Mouse (Mus musculus) adrenal gland, postnatal 36 days (tissue): ENCODE data around the gene Fam57b. TPM values are rescaled to one million over a fixed set of nuclear protein-coding genes. Genes with fewer than 3 reads are reported as not detected.
A peak's percentile ranks its signal among the peaks of the same experiment; 100 is the strongest.

Source experiments
- DNase-seq, 2 experiments: peaks; one replicate each; pipeline ENCODE4 v3.0.0; 2021; ENCODE audit warnings: mixed read lengths in 1 of 2
- long read RNA-seq, 2 experiments: library from polyadenylated mRNA; stranded (forward); transcript quantifications; one replicate each; pipeline ENCODE4 v2.0.0; 2021; ENCODE audit warnings: borderline sequencing depth in 2 of 2
- total RNA-seq, 2 experiments: library from RNA; stranded (reverse); gene quantifications; 2 replicates each; pipeline ENCODE4 v1.2.3; 2021

The Fam57b gene
- total RNA-seq = 10 to 100 TPM; 15.3 to 21.2 TPM
- long read RNA-seq, experiment 1, partial matches to known transcripts = 4 of 7 reads
- long read RNA-seq, experiment 1, other reads (novel, unspliced or antisense) = 3 of 7 reads
- long read RNA-seq, experiment 2, partial matches to known transcripts = 3 of 11 reads
- long read RNA-seq, experiment 2, other reads (novel, unspliced or antisense) = 3 of 11 reads

DNA sequence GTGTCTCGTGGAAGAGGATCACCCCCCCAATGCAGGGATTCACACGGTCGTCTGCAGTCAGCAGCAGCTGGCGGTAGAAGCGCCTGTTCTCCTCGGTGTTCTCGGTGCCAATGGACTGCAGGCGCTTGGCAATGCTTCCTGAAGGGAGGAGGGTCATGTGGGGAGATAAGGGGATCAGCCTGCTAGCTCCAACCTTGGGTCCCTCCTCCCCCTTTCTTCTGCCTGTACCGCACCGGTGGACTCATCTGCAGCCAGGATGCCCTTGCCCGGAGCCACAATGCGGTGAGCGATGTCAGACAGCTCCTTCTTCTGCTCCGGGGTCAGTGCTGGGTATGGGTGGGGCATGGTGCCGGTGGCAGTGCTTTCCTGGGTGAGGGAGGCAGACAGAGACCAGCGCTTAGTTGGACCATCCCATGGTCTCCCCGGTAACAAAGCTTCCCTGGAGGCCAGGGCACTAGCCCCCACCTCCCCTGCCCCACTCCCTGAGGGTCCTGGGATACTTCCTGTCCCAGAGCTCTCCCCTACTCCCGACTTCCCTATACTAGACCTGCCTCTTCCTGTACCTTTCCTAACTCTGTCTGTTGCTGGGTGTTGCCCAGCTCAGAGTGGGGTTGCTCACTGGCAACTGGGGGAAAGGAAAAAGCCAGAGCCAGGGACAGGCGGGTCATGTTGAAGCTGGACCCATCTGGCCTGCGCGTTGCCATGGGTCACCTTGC lies at the start of gene Fam57b:
Gene Fam57b, plus strand, starts transcription at position 258 of the 716 bp plus-strand sequence.
- DNase-seq = peak; percentile 64 to 74

DNA sequence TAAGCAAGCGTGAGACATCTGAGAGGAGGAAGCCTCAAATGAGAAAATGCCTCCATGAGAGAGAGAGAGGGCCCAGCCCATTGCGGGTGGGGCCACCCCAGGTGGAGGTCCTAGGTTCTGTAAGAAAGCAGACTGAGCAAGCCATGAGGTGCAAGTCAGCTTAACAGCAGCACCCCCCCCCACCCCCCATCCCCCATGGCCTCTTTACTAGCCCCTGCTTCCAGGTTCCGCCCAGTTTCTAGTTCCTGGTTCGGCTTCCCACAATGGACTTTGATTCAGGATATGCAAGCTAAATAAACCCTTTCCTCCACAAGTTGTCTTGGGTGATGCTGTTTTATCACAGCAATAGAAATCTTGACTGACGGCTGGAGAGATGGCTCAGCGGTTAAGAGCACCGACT lies 48.6 kb upstream of the Fam57b start:
- no peak for DNase-seq

DNA sequence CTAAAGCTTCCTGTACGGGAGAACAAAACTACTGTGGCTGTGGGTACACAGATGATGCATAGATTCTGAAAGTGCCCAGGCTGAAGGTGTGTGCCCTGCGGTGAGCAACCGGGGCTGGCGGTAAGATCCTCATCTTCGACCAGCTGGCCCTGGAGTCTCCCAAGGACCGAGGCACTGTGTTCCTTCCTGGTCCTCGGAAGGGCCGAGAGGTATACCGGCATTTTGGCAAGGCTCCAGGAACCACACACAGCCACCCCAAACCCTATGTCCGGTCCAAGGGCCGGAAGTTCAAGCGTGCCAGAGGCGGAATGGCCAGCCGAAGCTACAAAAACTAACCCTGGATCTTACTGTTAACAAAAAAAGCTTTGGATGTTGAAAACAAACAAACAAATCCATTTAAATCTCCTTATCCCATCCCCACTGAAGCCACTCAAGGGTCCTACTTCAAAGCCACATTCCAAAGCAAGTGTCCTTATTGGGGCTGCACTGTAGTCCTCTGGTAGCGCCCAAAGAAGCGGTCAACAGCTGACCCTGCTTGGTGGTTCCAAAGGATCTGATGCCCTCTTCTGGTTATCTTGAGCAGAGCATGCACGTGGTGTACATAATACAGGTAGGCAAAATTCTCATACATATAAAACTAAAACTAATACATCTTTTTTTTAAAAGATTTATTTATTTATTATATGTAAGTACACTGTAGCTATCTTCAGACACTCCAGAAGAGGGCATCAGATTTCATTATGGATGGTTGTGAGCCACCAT lies 47.7 kb upstream of the Fam57b start:
- DNase-seq = no peak

DNA sequence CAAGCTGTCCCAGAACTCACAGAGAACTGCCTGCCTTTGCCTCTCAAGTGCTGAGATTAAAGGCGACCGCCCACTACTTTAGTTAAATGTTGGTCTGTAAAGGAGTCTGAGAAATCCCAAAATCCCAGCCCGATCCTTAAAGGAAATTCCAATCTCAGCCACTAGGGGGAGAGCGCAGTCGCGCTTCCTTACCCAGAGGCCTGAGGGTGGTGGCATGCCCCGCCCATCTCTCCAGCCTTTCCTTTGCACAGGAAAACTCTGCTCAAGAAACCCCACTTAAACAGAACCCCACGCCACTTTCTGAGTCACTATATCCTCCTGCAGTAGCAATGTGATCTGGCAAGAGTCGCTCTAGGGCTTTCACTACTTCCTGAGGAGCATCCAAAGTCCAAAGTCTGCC lies 42.6 kb upstream of the Fam57b start:
- peak; percentile 78 to 86 for DNase-seq

DNA sequence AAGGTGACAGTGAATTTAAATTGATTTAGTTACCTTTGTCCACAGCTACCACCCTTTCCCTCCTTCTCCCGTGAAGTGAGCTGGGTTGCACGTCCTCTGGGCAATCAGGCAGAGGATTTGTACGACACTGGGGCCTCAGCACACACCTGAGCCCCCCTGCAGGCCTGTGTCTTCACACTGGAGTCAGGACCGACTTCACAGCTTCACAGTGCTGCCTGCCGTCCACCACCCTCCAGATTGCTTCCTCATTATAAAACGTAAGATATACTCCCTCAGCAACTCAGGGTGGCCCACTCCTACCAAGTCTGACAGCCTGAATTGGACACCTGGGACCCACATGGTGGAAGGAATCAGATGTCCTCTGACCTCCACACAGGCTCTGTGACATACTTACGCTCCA lies 38.9 kb upstream of the Fam57b start:
- no peak for DNase-seq

DNA sequence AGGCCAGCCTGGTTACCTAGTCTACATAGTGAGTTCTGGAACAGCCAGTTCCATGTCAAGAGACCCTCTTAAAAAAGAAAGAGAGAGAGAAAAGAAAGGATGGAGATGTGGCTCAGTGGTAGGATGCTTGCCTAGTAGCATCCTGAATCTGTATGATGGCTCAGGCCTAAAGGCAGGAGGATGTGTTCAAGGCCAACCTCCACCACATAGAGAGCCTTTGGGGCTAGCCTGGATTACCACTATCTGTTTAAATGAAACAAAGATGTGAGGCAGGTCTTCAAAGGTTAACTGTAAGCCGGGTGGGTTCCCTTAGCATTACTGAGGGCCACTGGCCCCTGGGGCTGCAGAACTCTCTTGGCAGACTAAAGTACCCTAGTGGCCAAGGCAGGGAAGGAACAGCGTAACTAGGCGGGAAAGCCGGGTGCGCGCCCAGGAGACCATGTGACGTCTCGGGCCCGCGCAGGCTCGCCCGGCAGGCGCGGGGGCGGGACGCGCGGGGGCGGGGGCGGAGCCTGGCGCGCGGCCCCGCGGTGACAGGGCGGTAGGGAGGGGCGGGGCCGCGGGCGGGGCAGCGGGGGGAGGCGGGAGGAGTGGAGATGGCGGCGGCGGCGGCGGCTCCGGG lies 38.3 kb upstream of the Fam57b start, which contains the start of gene Mapk3:
Gene Mapk3, plus strand, starts transcription at position 552 of the 622 bp plus-strand sequence.
- DNase-seq = peak; percentile 90 to 94

DNA sequence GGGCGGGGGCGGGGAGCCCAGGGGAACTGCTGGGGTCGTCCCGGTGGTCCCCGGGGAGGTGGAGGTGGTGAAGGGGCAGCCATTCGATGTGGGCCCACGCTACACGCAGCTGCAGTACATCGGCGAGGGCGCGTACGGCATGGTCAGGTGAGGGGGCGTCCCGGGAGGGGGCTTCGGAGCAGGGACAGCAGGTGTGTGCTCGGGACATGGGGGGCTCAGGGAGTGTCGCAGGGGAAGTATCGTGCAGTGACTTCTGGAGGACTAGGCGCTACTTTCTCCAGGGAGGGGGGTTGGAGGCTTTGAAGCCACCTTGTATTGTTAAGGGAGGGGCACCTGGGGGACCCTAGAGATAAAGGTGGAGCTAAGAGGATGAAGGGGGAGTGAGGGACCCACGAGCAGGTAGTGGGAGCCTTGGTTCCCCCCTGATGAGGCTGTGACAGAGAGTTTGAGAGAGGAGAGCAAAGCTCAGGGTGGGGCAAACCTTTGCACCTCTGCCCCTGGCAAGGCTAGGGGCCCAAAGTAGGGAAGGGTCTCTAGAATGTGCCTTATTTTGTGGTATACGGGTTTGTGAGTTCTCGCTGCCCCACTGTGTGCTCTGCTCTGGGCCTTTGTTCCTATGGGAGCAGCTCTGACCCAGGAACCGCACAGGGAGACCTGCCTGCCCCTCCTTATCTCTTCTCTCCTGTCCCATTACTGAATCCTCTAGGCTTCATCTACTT lies 37.6 kb upstream of the Fam57b start:
- DNase-seq = no peak

DNA sequence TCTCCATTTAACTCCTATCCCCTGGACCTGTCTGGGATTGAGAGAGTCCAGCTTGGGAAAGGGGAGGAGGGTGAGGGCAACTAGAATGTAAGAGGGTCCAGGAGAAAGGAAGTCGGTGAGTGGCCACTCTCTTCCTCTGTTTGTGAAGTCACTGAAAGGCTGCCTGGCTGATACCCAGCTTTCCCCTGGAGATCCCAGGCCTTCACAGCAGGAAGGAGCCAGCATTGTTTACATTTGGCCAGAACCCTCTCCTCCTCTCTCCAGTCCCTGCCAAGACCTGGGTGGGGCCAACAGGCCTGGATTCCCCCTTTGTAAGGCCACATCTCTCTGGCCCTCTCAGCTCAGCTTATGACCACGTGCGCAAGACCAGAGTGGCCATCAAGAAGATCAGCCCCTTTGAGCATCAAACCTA lies 37.1 kb upstream of the Fam57b start:
- peak; percentile 64 to 76 for DNase-seq

DNA sequence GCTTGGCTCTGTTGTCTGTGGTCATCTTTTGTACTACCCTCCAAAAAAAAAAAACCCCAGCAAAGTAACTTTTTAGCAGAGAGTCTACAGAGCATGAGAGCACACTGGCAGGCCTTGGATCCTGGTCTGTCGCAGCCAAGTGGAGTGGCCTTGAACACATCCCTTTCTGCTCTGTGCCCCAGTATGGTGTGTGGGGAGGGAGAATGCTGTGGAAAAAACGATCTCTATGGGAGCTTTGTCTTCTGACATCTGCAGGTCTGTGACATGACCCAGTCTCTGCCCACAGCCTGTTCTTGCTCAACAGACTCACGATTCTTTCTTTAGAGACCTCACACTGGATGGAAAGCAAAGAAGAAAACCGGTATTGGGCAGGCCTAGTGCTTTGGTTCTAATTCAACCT lies 36.5 kb upstream of the Fam57b start:
- DNase-seq = peak; percentile 53 to 61

DNA sequence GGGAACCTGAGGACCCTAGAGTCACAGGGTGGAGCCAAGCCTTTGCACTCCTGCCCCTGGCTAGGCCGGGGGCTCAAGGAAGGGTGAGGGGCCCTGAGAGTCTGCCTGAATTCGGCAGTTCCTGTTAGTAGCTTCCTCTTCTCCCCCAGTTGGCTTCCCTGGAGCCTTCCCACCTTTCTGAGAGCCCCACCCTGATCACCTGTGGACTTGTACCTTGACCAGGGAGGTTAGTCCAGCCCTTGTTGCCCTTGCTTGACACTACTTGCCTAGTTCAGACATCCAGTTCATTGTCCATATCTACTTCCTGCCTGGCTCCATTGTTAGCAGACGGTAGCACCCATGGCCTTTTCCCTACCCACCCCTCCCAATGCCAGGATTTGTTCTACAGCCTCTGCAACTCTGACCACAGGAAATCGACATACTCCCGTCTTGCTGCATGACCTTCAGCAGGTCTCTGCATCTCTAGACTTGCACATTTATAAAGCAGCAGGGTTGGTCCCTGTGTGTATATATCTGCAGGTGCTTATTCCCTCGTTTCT lies 35.9 kb upstream of the Fam57b start:
- DNase-seq = no peak

DNA sequence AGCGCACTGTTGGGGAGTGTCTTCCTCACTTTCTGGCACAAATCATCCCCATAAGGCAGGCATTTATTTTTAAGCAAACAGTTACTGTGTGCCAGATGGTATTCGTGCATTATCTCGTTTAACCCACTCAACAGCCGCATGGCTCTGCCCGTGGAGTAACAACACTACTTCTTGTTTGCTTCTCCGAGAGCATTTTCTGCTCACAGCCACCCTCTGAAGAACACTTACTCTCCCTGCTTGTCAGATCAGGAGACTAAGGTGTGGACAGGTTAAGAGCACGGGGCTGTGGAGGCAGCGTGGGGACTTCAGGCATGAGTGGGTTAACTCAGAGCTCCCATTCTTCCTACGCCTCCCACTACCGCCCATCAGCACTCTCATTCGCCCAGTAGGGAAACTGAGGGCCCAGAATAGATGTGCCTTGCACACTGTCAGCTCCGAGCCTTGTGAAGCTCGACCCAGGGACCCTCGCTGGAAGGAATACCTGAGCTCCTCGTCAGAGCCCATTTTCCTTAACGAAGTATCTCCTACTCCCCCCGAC lies 34.9 kb upstream of the Fam57b start:
- DNase-seq = no peak

DNA sequence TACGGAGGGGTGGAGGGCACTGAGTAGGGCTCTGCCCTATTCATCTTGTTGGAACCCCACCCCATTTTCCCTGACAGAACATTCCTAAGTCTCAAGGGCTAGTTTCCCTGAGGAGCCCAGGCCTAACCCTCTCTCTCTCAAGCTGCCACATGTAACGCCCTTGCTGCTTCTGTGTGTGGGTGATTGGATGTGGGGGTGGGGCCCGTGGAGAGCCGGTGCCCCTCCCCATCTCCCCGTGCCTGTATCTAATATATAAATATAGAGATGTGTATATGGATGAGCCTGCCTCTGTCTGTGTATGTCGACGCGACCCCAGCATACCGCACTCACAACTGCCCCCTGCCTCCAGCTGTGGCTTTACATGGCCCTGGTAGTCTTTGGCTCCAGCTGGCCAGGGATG lies 31.9 kb upstream of the Fam57b start:
- no peak for DNase-seq

DNA sequence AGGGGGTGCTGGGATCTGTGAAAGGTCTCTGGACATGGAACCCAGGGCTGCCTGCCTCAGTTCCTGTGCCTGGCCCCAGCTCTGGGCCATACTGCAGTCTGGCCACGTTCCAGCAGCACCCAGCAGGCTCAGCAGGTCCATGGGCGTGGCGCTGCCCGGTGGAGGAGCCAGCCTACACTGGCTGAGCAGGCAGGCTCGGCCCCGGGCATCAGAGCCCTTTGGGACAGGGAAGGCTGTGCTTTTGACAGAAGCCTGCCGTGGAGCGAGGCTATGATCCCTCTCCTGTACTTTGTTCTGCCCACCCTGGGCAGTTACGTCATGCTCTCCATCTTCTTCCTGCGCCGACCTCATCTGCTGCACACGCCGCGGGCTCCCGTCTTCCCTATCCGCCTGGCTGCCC lies 31.3 kb upstream of the Fam57b start, which contains the start of gene Gdpd3:
Gene Gdpd3, plus strand, starts transcription at position 134 of the 400 bp plus-strand sequence.
- no peak for DNase-seq

DNA sequence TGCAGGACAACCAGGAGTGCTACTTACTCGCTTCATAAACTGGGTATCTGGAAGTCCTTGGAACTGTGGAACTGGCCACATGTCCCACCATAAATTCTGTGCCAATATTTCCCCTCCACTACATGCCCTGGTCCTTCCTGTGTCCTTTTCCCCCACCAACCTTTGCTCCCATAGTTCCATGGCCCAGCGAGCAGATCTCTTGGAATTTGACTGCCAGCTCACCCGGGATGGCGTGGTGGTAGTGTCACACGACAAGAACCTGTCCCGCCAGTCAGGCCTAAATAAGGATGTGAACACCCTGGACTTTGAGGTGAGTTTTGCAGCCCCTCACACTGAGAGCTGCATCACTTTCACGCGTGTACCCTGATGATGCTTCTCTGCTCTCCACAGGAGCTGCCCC lies 30.5 kb upstream of the Fam57b start:
- DNase-seq = no peak

DNA sequence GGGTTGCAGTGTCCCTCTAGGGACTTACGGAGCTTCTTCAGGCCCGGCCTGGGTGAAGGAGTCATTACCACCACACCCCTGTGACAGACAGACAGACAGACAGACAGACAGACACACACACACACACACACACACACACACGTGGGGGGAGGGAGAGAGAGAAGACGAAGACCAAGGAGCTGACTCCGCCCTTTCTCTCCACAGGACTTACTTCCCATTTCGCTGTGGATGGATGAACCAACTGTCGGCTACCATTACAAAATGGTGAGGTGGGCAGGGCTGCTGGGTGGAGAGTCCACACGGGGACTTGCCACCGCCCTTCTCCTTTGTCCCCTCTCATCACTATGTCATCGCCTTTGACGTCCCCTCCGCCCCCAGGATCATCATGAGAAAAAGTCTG lies 26.7 kb upstream of the Fam57b start:
- DNase-seq = no peak

DNA sequence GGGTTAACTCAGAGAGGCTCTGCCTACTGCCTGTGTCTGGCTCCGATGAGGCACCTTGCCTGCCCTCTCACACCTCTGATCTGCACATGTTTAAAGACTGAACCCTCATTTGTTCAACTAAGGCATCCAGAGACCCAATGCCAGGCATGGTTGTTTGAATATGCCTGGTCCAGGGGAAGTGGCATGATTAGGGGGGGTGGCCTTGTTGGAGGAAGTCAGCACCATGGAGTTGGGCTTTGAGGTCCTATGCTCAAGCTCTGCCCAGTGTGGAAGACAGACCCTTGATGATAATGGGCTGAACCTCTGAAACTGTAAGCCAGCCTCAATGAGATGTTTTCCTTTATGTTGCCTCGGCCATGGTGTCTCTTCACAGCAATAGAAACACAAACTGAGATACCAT lies 24.1 kb upstream of the Fam57b start:
- no peak for DNase-seq

DNA sequence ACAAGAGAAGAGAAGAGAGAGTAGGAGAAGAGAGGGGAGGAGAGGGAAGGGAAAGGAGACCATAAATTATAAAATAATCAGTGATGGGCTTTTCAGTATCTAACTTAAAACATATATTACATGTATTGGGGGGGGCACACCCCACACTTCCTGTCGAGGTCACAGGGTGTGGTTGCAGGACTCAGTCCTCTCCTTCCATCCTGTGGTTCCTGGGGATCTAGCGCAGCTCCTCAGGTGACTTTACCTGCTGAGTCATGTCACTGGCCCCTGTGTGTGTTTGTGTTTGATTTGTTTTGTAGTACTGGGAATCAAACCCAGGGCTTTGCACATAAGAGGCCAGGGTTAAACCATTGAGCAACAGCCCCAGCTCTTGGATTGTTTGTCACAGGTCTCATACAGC lies 23.0 kb upstream of the Fam57b start:
- DNase-seq = no peak

DNA sequence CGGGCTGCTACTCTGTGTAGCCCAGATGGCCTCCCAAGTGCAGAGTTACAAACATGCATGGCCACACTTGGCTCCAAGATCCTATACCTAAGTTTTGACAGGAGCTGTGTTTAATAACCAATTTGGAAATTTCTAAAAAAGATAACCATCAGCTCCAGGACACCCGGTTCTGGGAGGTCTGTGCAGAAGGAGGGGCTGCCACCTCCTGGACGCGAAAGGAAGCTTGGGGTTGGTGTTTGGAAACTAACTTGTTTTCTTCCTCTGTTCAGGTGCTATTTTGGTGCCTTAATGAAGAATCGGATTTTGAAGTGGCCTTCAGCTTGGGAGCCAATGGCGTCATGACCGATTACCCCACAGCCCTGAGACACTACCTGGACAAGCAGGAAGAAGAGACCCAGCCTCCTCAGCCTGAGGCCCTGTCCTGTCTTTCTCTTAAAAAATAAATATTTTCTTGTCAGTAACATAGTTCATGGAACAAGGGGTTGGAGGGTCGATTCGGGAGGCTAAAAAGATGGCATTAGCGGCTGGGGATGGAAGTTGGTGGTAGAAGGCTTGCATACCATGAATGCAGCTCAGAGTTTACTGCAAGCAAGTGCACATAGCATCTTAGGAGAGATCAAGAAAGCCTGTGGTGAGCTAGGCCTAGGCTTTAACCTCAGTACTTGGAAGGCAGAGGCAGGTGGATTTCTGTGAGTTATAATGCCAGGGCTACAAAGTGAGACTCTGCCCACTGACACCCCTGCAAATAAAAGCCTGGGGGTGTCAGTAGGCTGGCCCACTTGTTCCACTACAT lies 22.1 kb upstream of the Fam57b start:
- DNase-seq = no peak

DNA sequence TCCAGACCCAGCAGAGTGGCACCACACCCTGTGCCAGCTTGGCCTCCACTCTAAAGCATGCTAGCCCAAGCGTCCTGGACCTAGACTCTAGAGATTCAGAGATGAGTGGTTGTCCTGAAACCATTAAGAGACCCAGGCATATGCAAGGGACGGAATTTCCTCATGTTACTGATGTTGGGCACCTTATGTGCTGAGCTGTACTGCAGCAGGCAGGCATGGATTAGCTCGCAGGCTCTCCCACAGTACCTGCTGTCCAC lies 21.6 kb upstream of the Fam57b start:
- no peak for DNase-seq

DNA sequence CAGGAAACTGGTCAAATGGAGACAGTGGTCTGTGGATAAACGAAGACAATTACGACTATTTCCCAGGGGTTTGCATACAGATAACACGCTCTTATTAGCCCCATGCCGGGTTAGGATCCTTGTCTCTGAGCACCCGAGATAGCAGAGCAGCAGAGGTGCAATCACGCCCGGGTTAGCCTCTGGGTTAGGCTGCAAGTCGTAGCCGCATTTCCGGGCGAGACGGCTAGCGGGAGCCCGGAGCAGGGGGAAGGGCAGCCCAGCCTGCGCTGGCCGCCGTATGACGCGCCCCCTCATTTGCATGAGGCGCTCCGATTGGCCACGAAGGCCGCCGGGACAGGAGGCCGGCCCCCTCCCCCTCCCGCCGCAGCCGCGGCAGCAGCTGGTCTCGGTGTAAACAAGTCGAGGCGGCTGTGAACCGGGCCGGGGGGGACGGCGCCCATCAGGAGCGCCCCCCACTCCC lies 20.8 kb upstream of the Fam57b start, which contains the start of gene Ypel3:
Gene Ypel3, plus strand, starts transcription at position 358 of the 460 bp plus-strand sequence.
- DNase-seq = peak; percentile 98 to 99

DNA sequence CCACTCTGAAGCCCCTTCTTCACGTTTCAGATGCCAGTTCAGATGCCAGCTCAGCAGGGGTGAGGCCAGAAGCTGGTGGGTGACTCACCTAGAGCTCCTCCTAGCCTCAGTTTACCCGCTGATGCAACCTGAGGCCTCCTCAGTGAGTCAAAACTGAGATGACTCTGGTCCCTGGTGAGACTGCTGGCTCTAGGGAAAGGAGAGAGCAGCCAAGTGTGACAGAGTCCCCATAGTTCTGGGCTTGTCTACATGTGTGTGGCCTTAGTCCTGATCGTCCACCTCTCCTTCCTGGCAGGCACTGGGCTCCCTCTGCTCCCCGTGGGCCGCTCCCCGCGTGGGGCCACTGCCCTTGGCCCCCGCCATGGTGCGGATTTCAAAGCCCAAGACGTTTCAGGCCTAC lies 20.0 kb upstream of the Fam57b start:
- DNase-seq = peak in 1 of 2 experiments; percentile 49
